In the genomic region with DNA sequence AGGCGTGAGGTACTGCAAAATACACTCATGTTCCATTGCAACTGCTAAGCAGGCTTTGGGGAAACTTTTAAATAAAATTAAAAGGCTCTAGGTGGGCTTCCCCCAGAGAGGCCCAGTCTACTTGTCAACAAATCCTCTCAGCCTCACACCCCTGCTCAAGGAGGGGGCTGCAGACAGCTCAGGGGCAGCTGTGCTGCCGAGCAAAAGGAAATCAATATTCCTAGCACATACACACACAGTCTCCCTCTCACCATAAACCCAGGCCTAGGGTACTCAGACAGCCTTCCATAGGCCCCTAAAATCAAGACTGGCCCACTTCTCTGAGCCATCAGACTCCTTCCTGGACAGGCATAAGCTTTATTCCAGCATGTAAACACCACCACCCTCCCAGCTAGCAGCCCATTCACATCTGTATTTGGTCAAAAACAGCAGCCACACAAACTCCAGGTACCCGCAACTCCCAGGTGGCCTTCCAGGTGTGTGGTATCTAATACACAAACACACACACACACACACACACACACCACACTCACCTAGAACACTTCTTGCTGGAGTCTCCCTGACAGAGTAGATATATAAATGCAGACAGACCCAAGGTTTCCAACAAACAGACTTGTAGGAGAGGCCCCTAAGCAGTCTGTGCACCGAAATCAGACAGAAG, we compare ENCODE assay signal across 8 mouse cellular contexts.
DNase-seq lines count a peak whose midpoint lies in the region; ATAC-seq and TF ChIP-seq lines count a peak whose summit lies in the region.

No protein-coding gene starts in this region.

- H3K4me3 ChIP-seq in gastrocnemius, adult 2 months: peak overlapping the region; percentile 90
- peak overlapping the region; percentile 83 for H3K4me3 ChIP-seq in limb, embryonic 14.5 days (replicated peaks; ENCODE audit: low read length)
- peak overlapping the region; percentile 72 for H3K4me3 ChIP-seq in stomach, embryonic 16.5 days (replicated peaks; ENCODE audit: low read length)

- no peaks in the 10 kb centered on the region for H3K9me3 ChIP-seq in limb, embryonic 14.5 days (ENCODE audit: control insufficient read depth, low read length)
- no peaks in the 10 kb centered on the region for H3K9me3 ChIP-seq in stomach, embryonic 16.5 days (replicated peaks; ENCODE audit: control insufficient read depth, low read length)

- 22% methylated on average over 4 of the region's 4 CpGs for WGBS in limb, embryonic 14.5 days
- WGBS in stomach, embryonic 16.5 days: 29% methylated on average over 4 of the region's 4 CpGs

- TF ChIP-seq CTCF in gastrocnemius, adult 2 months (IDR thresholded peaks at IDR 0.05): no peak

- intact Hi-C loops in gastrocnemius, adult 2 months (cut with DNase I): loop anchor here (5.0 kb wide), 1 partner anchor 43 kb away; no protein-coding TSS in a partner anchor

- H3K36me3 ChIP-seq in limb, embryonic 14.5 days (ENCODE audit: control insufficient read depth, insufficient read depth, low read length): 0 out of 2 replicates have a peak, but pooled peaks cover 4% of the 10 kb centered on the region
- H3K36me3 ChIP-seq in stomach, embryonic 16.5 days (ENCODE audit: control insufficient read depth, insufficient read depth, low read length): no peaks in the 10 kb centered on the region

- peak overlapping the region; percentile 85 for H3K9ac ChIP-seq in limb, embryonic 14.5 days (ENCODE audit: low read depth, low read length, severe bottlenecking)
- H3K9ac ChIP-seq in stomach, embryonic 16.5 days (ENCODE audit: low read length): peak overlapping the region; percentile 91

- peaks cover 52% of the 10 kb centered on the region for H3K4me1 ChIP-seq in limb, embryonic 14.5 days (ENCODE audit: control insufficient read depth, insufficient read depth, low read length)
- peaks cover 49% of the 10 kb centered on the region for H3K4me1 ChIP-seq in stomach, embryonic 16.5 days (ENCODE audit: control insufficient read depth, insufficient read depth, low read length)

- DNase-seq in gastrocnemius, adult 2 months: no peak
- DNase-seq in gastrocnemius, adult 18-20 months (ENCODE audit: low spot score): no peak
- peak; percentile 34 to 50 for DNase-seq in spleen, postnatal 10 days (ENCODE audit: low spot score in 2 of 2)
- DNase-seq in spleen, postnatal 14 days (ENCODE audit: low spot score in 2 of 2): no peak
- no peak for DNase-seq in limb, embryonic 14.5 days (ENCODE audit: low spot score)
- no peak for DNase-seq in urinary bladder, postnatal 10 days (ENCODE audit: low spot score)
- DNase-seq in retina, embryonic 14.5 days (ENCODE audit: low spot score): no peak

- no peak for ATAC-seq in limb, embryonic 14.5 days (ENCODE audit: low FRiP score, low read depth)
- ATAC-seq in stomach, embryonic 16.5 days (ENCODE audit: insufficient read depth, low FRiP score): no peak

- TF ChIP-seq POLR2A in limb, embryonic 14.5 days (IDR thresholded peaks at IDR 0.05; ENCODE audit: borderline replicate concordance, extremely low read depth, insufficient read depth, insufficient read length): no peak

- H3K4me2 ChIP-seq in limb, embryonic 14.5 days (replicated peaks; ENCODE audit: low read depth, low read length, severe bottlenecking): peak overlapping the region; percentile 82
- peak overlapping the region; percentile 68 for H3K4me2 ChIP-seq in stomach, embryonic 16.5 days (ENCODE audit: low read depth, low read length)

- peak overlapping the region; percentile 94 for H3K27ac ChIP-seq in gastrocnemius, adult 2 months
- H3K27ac ChIP-seq in limb, embryonic 14.5 days (replicated peaks; ENCODE audit: low read depth, low read length): peak overlapping the region; percentile 87
- H3K27ac ChIP-seq in stomach, embryonic 16.5 days (ENCODE audit: low read length): peak overlapping the region; percentile 56

- no peaks in the 10 kb centered on the region for H3K27me3 ChIP-seq in limb, embryonic 14.5 days (ENCODE audit: control insufficient read depth, insufficient read depth, low read length)
- no peaks in the 10 kb centered on the region for H3K27me3 ChIP-seq in stomach, embryonic 16.5 days (ENCODE audit: control insufficient read depth, insufficient read depth, low read length)

Comparison
In these comparisons a context has a peak if more than half of its experiments do, and no peak if none do; other contexts are left out.
1. DNase-seq: peak in spleen, postnatal 10 days (2 of 2); none in gastrocnemius, adult 2 months (single experiment), gastrocnemius, adult 18-20 months (single experiment), spleen, postnatal 14 days (0 of 2), limb, embryonic 14.5 days (single experiment), urinary bladder, postnatal 10 days (single experiment) and retina, embryonic 14.5 days (single experiment).
2. Peak in every context shown above with its lines, with median percentiles within 50 percentile points of each other: H3K27ac ChIP-seq and H3K4me3 ChIP-seq.